Mouse (Mus musculus) E14TG2a.4 (cell line): ENCODE data around the gene Nom1.
A peak's percentile ranks its signal among the peaks of the same experiment; 100 is the strongest.

Source experiments
- H3K27me3 ChIP-seq: 2 replicates; pipeline ENCODE4 v1.6.1; 2014; ENCODE audit warnings: low read length, control low read depth; ENCODE audit not compliant: insufficient read depth
- H3K36me3 ChIP-seq: 2 replicates; pipeline ENCODE4 v1.6.1; 2014; ENCODE audit warnings: low read length, control low read depth; ENCODE audit not compliant: insufficient read depth
- H3K4me1 ChIP-seq: replicated peaks from 2 replicates; pipeline ENCODE4 v1.6.1; 2014; ENCODE audit warnings: low read depth, low read length, control low read depth
- H3K4me3 ChIP-seq: replicated peaks from 2 replicates; pipeline ENCODE4 v1.5.1; 2014; ENCODE audit warnings: mild to moderate bottlenecking, low read length
- H3K9me3 ChIP-seq: 2 replicates; pipeline ENCODE4 v1.6.1; 2014; ENCODE audit warnings: low read length, control low read depth
- CTCF ChIP-seq: conservative IDR thresholded peaks from 2 replicates; pipeline ENCODE4 v1.5.1; 2014; ENCODE audit warnings: low read length
- NANOG ChIP-seq: IDR thresholded peaks from 2 replicates; pipeline ENCODE4 v1.6.1; 2014; ENCODE audit warnings: borderline replicate concordance, low read length, mixed read lengths
- POU5F1 ChIP-seq: IDR thresholded peaks from 2 replicates; pipeline ENCODE4 v1.6.1; 2014; ENCODE audit warnings: low read length, borderline replicate concordance

The Nom1 gene

DNA sequence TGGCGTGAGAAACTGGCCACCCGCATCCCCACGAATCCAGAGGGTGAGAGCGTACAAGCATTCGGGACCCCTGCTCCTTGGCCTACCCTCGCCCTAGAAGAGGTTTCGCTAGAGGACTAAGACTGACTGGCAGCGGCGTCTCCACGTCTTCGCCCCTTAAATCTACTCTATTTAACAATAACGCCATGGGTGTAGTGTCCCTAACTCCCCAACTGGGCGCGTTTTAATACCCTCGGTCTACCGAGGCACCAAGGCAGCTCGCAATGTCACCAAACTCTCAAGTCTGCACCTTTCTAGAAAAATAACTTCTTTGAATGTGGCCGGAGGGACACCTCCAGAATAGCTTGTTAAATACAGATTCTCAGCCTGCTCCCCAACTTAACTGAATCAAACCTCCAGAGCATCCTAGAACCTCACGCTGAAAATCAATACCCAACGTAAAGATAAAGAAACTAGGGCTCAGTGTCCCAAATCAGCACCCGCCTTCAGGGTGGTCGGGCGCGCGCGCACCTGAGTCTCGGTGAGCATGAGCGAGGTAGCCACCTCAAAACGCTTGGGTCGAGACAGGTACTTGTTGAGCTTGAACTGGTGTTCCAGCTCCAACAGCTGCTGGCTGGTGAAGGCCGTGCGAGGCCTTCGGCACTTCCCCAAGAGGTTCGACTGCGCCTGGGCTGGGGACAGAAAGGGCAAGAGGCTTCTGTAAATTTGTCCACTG lies 39.9 kb downstream of the Nom1 start:
- H3K27me3 ChIP-seq, result peaks cover 100% of the 10 kb centered on the region
- H3K4me3 ChIP-seq, result peak overlapping the region; percentile 24
- peaks cover 66% of the 10 kb centered on the region for H3K4me1 ChIP-seq
- H3K9me3 ChIP-seq, result no peaks in the 10 kb centered on the region
- H3K36me3 ChIP-seq, result no peaks in the 10 kb centered on the region
- TF ChIP-seq NANOG (no peak), CTCF (no peak), POU5F1 (no peak)

DNA sequence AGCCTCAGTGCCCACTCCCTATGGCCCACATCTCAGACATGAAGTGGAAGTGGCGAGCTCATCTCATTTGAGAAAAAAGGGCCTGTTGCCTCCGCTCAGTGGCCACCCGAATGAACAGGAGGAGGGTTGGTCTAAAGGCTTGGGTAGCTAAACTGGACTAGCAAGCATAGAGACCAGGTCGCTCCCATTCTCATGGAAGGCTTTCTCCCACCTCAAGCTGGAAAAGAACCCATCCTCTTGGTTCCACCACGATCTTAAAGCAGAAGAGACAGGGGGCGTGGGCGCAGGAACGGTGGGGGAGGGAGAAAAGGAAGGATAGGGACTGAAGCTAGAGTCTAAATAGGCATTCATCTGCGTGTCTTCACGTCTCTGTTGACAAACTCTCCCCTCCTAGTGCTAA lies 40.6 kb downstream of the Nom1 start:
- Histone ChIP-seq H3K36me3 (no peaks in the 10 kb centered on the region), H3K4me3 (no peak overlapping the region), H3K4me1 (peaks cover 72% of the 10 kb centered on the region), H3K27me3 (peaks cover 100% of the 10 kb centered on the region), H3K9me3 (no peaks in the 10 kb centered on the region)
- TF ChIP-seq NANOG (no peak), CTCF (no peak), POU5F1 (no peak)

DNA sequence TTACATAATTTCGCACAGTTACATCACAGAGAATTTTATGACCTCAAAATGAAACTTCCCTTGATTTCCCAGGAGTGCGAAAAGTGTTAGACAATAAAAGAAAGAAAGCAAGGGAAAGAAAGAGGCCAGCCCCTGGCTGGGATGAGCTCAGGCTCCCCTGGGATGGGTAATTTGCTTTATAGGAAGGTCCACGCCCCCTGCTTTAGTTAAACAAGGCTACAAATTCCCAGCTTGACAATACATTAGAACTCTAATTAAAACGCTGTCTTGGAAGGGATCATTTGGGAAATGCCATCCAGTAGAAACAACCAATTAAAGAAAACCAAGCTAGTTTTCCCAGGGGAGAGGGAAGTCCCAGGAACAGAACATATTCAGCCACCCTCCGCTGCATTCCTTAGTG lies 41.1 kb downstream of the Nom1 start:
- no peak for TF ChIP-seq NANOG
- TF ChIP-seq POU5F1, result no peak
- Histone ChIP-seq H3K27me3 (peaks cover 100% of the 10 kb centered on the region), H3K36me3 (no peaks in the 10 kb centered on the region), H3K4me1 (peaks cover 75% of the 10 kb centered on the region), H3K4me3 (no peak overlapping the region), H3K9me3 (no peaks in the 10 kb centered on the region)

DNA sequence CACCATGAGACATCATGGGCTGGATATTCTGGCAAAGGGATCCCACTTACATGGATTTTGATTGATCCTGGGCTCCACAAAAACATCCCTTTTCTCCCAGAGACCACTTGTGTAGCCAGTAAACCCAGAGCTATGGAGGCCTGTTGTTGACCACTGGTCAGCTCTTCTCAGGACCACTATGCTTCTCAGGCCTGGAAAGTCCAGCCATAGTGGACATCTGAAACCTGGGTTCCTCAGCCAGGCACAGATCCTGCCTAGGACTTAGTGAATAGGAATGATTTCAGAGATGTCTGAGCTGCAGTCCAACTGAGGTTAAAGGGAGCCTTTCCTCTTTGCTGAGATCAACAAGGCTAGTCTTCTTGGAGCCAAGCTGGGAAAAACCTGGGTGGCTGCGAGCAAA lies 41.6 kb downstream of the Nom1 start:
- no peaks in the 10 kb centered on the region for H3K9me3 ChIP-seq
- H3K4me3 ChIP-seq, result no peak overlapping the region
- H3K27me3 ChIP-seq, result peaks cover 100% of the 10 kb centered on the region
- TF ChIP-seq NANOG, result no peak
- no peak for TF ChIP-seq CTCF
- TF ChIP-seq POU5F1, result no peak
- peaks cover 74% of the 10 kb centered on the region for H3K4me1 ChIP-seq
- no peaks in the 10 kb centered on the region for H3K36me3 ChIP-seq

DNA sequence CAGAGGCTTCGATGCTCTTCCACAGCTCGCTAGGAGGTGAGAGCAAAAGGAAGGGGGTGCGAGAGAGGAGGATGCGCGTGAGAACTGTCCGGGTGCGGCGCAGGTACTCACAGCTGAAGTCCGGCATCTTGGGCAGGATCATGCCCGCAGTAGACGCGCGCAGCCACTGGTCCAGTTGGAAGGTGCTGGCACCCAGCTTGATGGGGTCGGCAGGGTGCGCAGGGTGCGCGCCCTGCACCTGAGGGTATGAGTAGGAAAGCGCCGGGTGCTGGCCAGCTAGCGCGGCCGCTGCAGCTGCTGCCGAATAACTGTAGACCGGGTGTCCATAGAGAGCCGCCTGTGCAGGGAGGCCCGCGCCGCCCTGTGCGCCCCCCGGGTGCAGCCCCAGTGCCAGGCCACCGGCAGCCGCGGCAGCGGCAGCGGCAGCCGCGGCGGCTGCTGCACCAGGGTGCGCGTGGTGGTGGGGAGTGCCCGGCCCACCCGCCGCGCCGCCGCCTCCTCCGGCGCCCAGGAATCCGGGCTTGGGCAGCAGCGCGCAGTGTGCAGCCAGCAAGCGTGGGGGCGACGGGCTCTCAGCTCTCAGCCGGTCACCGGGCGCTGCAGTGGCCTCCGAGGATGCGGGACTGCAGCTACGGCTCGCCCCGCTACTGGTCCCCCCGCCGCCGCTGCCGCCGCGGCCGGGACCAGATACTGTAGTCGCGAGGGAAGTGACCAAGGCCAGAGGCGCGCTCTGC lies 43.2 kb downstream of the Nom1 start:
- Histone ChIP-seq H3K9me3 (no peaks in the 10 kb centered on the region), H3K36me3 (no peaks in the 10 kb centered on the region), H3K4me1 (peaks cover 64% of the 10 kb centered on the region), H3K4me3 (peak overlapping the region; percentile 78), H3K27me3 (peaks cover 98% of the 10 kb centered on the region)
- no peak for TF ChIP-seq POU5F1
- no peak for TF ChIP-seq CTCF
- no peak for TF ChIP-seq NANOG

DNA sequence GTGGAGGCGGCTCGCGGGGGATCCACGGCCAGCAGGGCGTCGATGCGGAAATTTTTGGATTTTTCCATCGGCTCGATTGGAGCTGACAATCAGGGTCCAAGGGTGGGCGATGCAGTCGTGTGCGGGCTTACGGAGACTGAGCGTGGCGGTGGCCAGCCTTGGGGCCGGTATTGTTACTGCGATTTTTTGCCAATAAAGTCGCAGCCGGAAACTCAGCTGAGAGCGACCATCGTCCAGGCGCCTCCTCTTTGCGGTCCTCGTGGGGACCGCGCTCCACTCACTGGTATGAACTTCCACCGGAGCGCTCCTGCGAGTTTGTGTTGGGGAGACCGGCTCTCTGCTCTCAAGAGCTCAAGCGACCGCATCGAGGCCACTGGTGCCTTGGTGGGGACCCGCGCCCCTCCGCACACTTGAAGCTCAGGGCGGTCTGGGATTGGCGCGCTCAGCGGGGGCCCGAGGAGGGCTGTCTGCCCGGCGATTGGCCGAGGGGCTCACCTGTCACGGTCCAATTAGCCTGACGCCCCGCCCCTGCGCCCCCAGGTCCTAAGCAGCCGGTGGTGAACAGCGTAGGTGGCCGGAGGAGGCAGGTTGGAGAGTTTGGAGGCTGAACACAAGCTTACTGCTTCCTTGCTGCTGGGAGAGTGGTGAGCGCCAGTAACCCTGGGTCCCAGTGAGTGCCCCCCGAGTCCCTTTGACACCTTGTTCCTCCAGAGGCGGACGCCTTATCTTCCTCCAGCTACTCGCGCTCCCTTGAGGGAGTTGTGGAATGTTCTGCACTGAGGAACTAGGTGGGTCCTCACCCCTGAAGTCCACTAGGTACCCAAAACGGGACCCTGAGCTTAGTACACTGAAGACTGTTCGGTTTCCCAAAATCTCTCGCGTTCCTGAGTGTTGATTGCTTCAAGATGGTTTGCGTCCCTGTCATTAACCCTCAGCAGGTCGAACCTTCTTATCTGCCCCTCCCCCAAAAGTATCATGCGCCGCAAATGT lies 44.0 kb downstream of the Nom1 start, which contains the start of gene Mnx1:
Mnx1 (minus strand) TSS at position 263 of the 990 bp plus-strand sequence.
- H3K4me1 ChIP-seq, result peaks cover 58% of the 10 kb centered on the region
- TF ChIP-seq POU5F1, result no peak
- no peak for TF ChIP-seq CTCF
- no peak for TF ChIP-seq NANOG
- H3K36me3 ChIP-seq, result no peaks in the 10 kb centered on the region
- no peaks in the 10 kb centered on the region for H3K9me3 ChIP-seq
- peaks cover 98% of the 10 kb centered on the region for H3K27me3 ChIP-seq
- peak within 1 kb of the TSS; percentile 78 for H3K4me3 ChIP-seq

DNA sequence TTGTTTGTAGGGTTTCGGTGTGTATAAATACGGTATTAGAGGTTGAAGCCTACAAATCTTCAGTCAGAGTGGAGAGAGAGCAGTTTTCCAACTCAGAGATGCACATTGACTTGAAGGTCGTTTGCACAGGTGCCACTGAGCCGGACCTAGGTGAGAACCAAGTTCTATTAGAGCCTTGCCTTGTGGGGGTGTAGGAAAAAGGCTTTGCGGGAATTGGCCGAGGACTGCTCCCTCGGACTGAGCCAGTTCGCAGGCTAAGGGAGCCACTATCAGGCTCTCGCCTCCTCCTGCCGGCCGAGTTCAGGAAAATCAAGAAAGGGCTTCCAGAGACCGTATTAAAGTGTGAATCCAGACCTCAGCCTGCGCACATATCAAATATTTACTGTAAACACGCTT lies 44.7 kb downstream of the Nom1 start:
- TF ChIP-seq NANOG, result no peak
- no peak for TF ChIP-seq POU5F1
- TF ChIP-seq CTCF, result no peak
- H3K27me3 ChIP-seq, result peaks cover 98% of the 10 kb centered on the region
- peak overlapping the region; percentile 78 for H3K4me3 ChIP-seq
- no peaks in the 10 kb centered on the region for H3K36me3 ChIP-seq
- no peaks in the 10 kb centered on the region for H3K9me3 ChIP-seq
- peaks cover 57% of the 10 kb centered on the region for H3K4me1 ChIP-seq

DNA sequence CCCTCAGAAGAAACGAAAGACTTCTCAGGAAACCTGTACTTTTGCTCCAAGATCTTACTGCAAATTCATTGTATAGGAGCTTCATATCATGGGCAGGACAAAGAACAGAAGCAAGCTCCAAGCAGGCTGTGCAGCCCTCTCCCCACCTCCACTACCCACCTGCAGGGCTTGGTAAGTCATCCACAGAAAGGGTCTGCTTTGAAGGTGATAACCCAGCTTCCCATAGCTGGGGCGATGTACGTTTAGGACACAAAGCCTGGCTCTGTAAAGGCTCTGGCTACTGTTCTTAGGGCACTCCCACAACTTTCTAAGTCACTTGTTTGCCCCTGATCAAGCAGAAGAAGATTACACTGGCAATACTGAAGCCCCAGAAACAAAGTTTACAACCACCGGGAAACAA lies 49.3 kb downstream of the Nom1 start:
- H3K4me1 ChIP-seq, result peaks cover 48% of the 10 kb centered on the region
- no peaks in the 10 kb centered on the region for H3K36me3 ChIP-seq
- H3K27me3 ChIP-seq, result peaks cover 94% of the 10 kb centered on the region
- no peaks in the 10 kb centered on the region for H3K9me3 ChIP-seq
- TF ChIP-seq NANOG (no peak), POU5F1 (no peak), CTCF (no peak)
- no peak overlapping the region for H3K4me3 ChIP-seq
